Mouse (Mus musculus): Measurements from ENCODE around the gene Olfr222. TPM values are rescaled to one million over a fixed set of nuclear protein-coding genes. Genes with fewer than 3 reads are reported as not detected.

Olfr222 gene
- total and polyA plus RNA-seq, 3 experiments: not detected

GRCm38 (mm10) chr11:59600872-59601271 lies 24.8 kb upstream of the Olfr222 start:
- no peak for TF ChIP-seq GATA2 (IDR thresholded peaks at IDR 0.05; ENCODE audit: borderline replicate concordance, low read depth, low read length)
- no peak for TF ChIP-seq POLR2AphosphoS5 (IDR thresholded peaks at IDR 0.05; ENCODE audit: insufficient replicate concordance, low read depth, low read length)
- TF ChIP-seq GATA1 (IDR thresholded peaks at IDR 0.05; ENCODE audit: borderline replicate concordance, low read length): no peak
- TF ChIP-seq TAL1 (conservative IDR thresholded peaks at IDR 0.05; ENCODE audit: low read depth, low read length): no peak
- ATAC-seq (ENCODE audit: extremely low read depth, insufficient number of reproducible peaks, low FRiP score, poor library complexity, severe bottlenecking) (no peak), DNase-seq (ENCODE audit: low spot score) (no peak)
- no peaks in the 10 kb centered on the region for H3K9me3 ChIP-seq (replicated peaks)
- H3K4me1 ChIP-seq (ENCODE audit: insufficient read depth, low read depth, low read length): no peaks in the 10 kb centered on the region
- 0 out of 2 replicates have a peak, but pooled peaks cover 3% of the 10 kb centered on the region for H3K27me3 ChIP-seq (ENCODE audit: insufficient read depth, low read length)
- no peak overlapping the region for H3K4me3 ChIP-seq (ENCODE audit: low read depth, low read length)
- H3K36me3 ChIP-seq (replicated peaks): no peaks in the 10 kb centered on the region

- no peaks in the 10 kb centered on the region for H3K36me3 ChIP-seq (replicated peaks)
- H3K4me3 ChIP-seq (ENCODE audit: low read depth, low read length): no peak overlapping the region
- no peaks in the 10 kb centered on the region for H3K4me1 ChIP-seq (ENCODE audit: insufficient read depth, low read depth, low read length)
- H3K27me3 ChIP-seq (ENCODE audit: insufficient read depth, low read length): peaks cover 6% of the 10 kb centered on the region; the same call in 1 of the 2 replicates
- no peak for DNase-seq (ENCODE audit: low spot score)
- TF ChIP-seq GATA1 (IDR thresholded peaks at IDR 0.05; ENCODE audit: borderline replicate concordance, low read length): no peak
- TF ChIP-seq TAL1 (conservative IDR thresholded peaks at IDR 0.05; ENCODE audit: low read depth, low read length): no peak
- no peak for TF ChIP-seq POLR2AphosphoS5 (IDR thresholded peaks at IDR 0.05; ENCODE audit: insufficient replicate concordance, low read depth, low read length)
- TF ChIP-seq GATA2 (IDR thresholded peaks at IDR 0.05; ENCODE audit: borderline replicate concordance, low read depth, low read length): no peak
- TF ChIP-seq CTCF (IDR thresholded peaks at IDR 0.05; ENCODE audit: low read depth, low read length): no peak
- ATAC-seq (ENCODE audit: extremely low read depth, insufficient number of reproducible peaks, low FRiP score, poor library complexity, severe bottlenecking): no peak
- no peaks in the 10 kb centered on the region for H3K9me3 ChIP-seq (replicated peaks)
Observed at GRCm38 (mm10) chr11:59599211-59599610, 23.2 kb upstream of the Olfr222 start.

GRCm38 (mm10) chr11:59596950-59597349 lies 20.9 kb upstream of the Olfr222 start:
- TF ChIP-seq TAL1 (conservative IDR thresholded peaks at IDR 0.05; ENCODE audit: low read depth, low read length): no peak
- TF ChIP-seq CTCF (IDR thresholded peaks at IDR 0.05; ENCODE audit: low read depth, low read length): no peak
- TF ChIP-seq POLR2AphosphoS5 (IDR thresholded peaks at IDR 0.05; ENCODE audit: insufficient replicate concordance, low read depth, low read length): no peak
- TF ChIP-seq GATA2 (IDR thresholded peaks at IDR 0.05; ENCODE audit: borderline replicate concordance, low read depth, low read length): no peak
- no peak for TF ChIP-seq GATA1 (IDR thresholded peaks at IDR 0.05; ENCODE audit: borderline replicate concordance, low read length)
- DNase-seq (ENCODE audit: low spot score): no peak

GRCm38 (mm10) chr11:59596091-59596490 lies 20.1 kb upstream of the Olfr222 start:
- DNase-seq (ENCODE audit: low spot score): peak; percentile 2
- H3K4me1 ChIP-seq (ENCODE audit: insufficient read depth, low read depth, low read length): no peaks in the 10 kb centered on the region
- peaks cover 8% of the 10 kb centered on the region; the same call in 1 of the 2 replicates for H3K27me3 ChIP-seq (ENCODE audit: insufficient read depth, low read length)
- no peaks in the 10 kb centered on the region for H3K9me3 ChIP-seq (replicated peaks)
- no peaks in the 10 kb centered on the region for H3K36me3 ChIP-seq (replicated peaks)
- no peak for ATAC-seq (ENCODE audit: extremely low read depth, insufficient number of reproducible peaks, low FRiP score, poor library complexity, severe bottlenecking)
- H3K4me3 ChIP-seq (ENCODE audit: low read depth, low read length): no peak overlapping the region
- TF ChIP-seq GATA1 (IDR thresholded peaks at IDR 0.05; ENCODE audit: borderline replicate concordance, low read length): no peak
- no peak for TF ChIP-seq CTCF (IDR thresholded peaks at IDR 0.05; ENCODE audit: low read depth, low read length)
- TF ChIP-seq POLR2AphosphoS5 (IDR thresholded peaks at IDR 0.05; ENCODE audit: insufficient replicate concordance, low read depth, low read length): no peak
- no peak for TF ChIP-seq GATA2 (IDR thresholded peaks at IDR 0.05; ENCODE audit: borderline replicate concordance, low read depth, low read length)
- TF ChIP-seq TAL1 (conservative IDR thresholded peaks at IDR 0.05; ENCODE audit: low read depth, low read length): no peak

More at GRCm38 (mm10) chr11:59596950-59597349, 20.9 kb upstream of the Olfr222 start:
- no peaks in the 10 kb centered on the region for H3K9me3 ChIP-seq (replicated peaks)
- H3K27me3 ChIP-seq (ENCODE audit: insufficient read depth, low read length): peaks cover 8% of the 10 kb centered on the region; the same call in 1 of the 2 replicates
- no peak overlapping the region for H3K4me3 ChIP-seq (ENCODE audit: low read depth, low read length)
- no peaks in the 10 kb centered on the region for H3K36me3 ChIP-seq (replicated peaks)
- ATAC-seq (ENCODE audit: extremely low read depth, insufficient number of reproducible peaks, low FRiP score, poor library complexity, severe bottlenecking): no peak
- no peaks in the 10 kb centered on the region for H3K4me1 ChIP-seq (ENCODE audit: insufficient read depth, low read depth, low read length)

- TF ChIP-seq TAL1 (conservative IDR thresholded peaks at IDR 0.05; ENCODE audit: low read depth, low read length) (no peak), POLR2AphosphoS5 (IDR thresholded peaks at IDR 0.05; ENCODE audit: insufficient replicate concordance, low read depth, low read length) (no peak), GATA1 (IDR thresholded peaks at IDR 0.05; ENCODE audit: borderline replicate concordance, low read length) (no peak), GATA2 (IDR thresholded peaks at IDR 0.05; ENCODE audit: borderline replicate concordance, low read depth, low read length) (no peak)
- DNase-seq (ENCODE audit: low spot score): no peak
- no peak for ATAC-seq (ENCODE audit: extremely low read depth, insufficient number of reproducible peaks, low FRiP score, poor library complexity, severe bottlenecking)
- no peaks in the 10 kb centered on the region for H3K4me1 ChIP-seq (ENCODE audit: insufficient read depth, low read depth, low read length)
- no peak within 1 kb of the TSS for H3K4me3 ChIP-seq (ENCODE audit: low read depth, low read length)
- H3K9me3 ChIP-seq (replicated peaks): no peaks in the 10 kb centered on the region
- H3K36me3 ChIP-seq (replicated peaks): no peaks in the 10 kb centered on the region
- peaks cover 10% of the 10 kb centered on the region for H3K27me3 ChIP-seq (ENCODE audit: insufficient read depth, low read length)
Observed at GRCm38 (mm10) chr11:59593189-59593588, 17.2 kb upstream of the Olfr222 start, which contains the start of gene Olfr223. Olfr223 (minus strand) TSS chr11:59593289.

- Histone ChIP-seq H3K36me3 (replicated peaks) (no peaks in the 10 kb centered on the region), H3K9me3 (replicated peaks) (no peaks in the 10 kb centered on the region), H3K4me3 (ENCODE audit: low read depth, low read length) (no peak overlapping the region), H3K4me1 (ENCODE audit: insufficient read depth, low read depth, low read length) (no peaks in the 10 kb centered on the region), H3K27me3 (ENCODE audit: insufficient read depth, low read length) (peaks cover 6% of the 10 kb centered on the region)
- DNase-seq (ENCODE audit: low spot score) (no peak), ATAC-seq (ENCODE audit: extremely low read depth, insufficient number of reproducible peaks, low FRiP score, poor library complexity, severe bottlenecking) (no peak)
- TF ChIP-seq CTCF (IDR thresholded peaks at IDR 0.05; ENCODE audit: low read depth, low read length): no peak
- TF ChIP-seq POLR2AphosphoS5 (IDR thresholded peaks at IDR 0.05; ENCODE audit: insufficient replicate concordance, low read depth, low read length): no peak
- TF ChIP-seq GATA2 (IDR thresholded peaks at IDR 0.05; ENCODE audit: borderline replicate concordance, low read depth, low read length): no peak
- no peak for TF ChIP-seq GATA1 (IDR thresholded peaks at IDR 0.05; ENCODE audit: borderline replicate concordance, low read length)
- TF ChIP-seq TAL1 (conservative IDR thresholded peaks at IDR 0.05; ENCODE audit: low read depth, low read length): no peak
Observed at GRCm38 (mm10) chr11:59589496-59589895, 13.5 kb upstream of the Olfr222 start.

Data from G1E (cell line).